Mouse (Mus musculus): ENCODE results near the gene Osbp2.

DNA sequence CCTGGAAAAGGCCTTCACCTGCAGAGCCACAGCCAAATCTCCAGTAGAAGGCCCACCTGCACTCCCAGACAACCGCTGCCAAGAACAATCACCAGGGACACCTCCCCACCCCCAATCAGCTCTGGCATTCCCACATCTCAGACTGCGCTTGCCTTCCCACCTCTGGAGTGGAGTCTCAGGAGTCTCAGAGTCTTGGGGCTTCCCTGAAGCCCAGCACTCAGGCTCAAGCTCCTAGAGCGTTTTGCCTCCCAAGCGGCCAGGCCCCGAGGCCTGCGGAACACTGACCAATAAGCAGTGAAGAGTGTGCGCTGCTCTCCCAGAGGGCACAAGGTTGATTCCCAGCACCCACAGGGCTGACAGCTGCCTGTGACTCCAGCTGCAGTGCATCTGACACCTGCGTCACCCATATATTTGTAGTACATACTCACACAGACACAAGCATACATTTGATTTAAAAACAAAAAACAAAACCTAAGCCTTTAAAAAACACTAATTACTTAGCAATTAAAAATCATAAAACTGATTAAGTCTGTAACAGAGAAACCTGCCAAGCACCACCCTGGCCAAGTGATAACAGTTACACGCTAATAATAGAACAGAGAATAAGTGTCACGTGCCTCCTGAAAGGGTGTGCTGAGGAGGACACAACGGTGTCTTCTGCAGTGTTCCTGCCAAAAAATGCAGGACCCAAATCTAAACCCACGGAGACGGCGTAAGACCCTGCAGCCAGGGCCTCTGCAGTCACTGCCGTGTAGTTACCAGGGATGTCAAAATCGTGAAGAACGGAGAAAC, 19.6 kb downstream of the Osbp2 start:
- no peak for TF ChIP-seq TAL1 (IDR thresholded peaks at IDR 0.05; ENCODE audit: low read length)
- no peak for TF ChIP-seq GATA1 (IDR thresholded peaks at IDR 0.05; ENCODE audit: low read length)
